Mouse (Mus musculus): Measurements from ENCODE around the gene Ints5. TPM values are rescaled to one million over a fixed set of nuclear protein-coding genes. Genes with fewer than 3 reads are reported as not detected.
"Not testable (repeated sequence)": the region's sequence is repeated elsewhere in the genome, so short reads cannot be mapped to it uniquely, and the experiment has no call there.

Ints5 gene
- polyA plus RNA-seq, 1 experiment, result 3.1 TPM

DNA sequence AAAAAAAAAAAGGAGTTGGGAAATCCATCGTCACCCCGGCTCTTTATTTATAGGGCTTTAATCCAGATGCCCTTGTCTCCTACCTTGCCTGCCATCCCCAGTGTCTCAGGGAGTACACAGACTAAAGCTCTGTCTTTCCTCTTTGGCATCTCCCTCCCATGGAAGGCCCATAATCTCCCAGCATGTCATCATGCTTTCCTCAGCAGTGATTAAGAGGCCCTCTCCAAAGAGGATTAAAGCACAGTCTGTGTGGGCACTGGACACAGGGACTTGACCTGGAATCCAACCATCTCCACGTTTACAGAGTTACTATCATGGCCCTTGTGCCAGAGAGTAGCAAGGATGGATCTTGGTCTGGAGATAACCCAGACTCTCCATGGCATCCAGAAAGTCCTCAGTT, 9.2 kb upstream of the Ints5 start, which contains the start of the genes Lbhd1 and Gm49403:
Gene Lbhd1, plus strand, starts transcription at position 117 of the 400 bp plus-strand sequence.
Gene Gm49403, plus strand, starts transcription at position 315 of the 400 bp plus-strand sequence.
- no peaks in the 10 kb centered on the region for H3K27me3 ChIP-seq (ENCODE audit: control insufficient read depth)
- TF ChIP-seq GATA1 (IDR thresholded peaks at IDR 0.05; ENCODE audit: low read length), result no peak
- no peak for TF ChIP-seq TAL1 (IDR thresholded peaks at IDR 0.05; ENCODE audit: low read length)
- H3K4me3 ChIP-seq (replicated peaks), result no peak within 1 kb of the TSS
- peaks cover 46% of the 10 kb centered on the region for H3K4me1 ChIP-seq (ENCODE audit: control insufficient read depth)
- H3K36me3 ChIP-seq (ENCODE audit: control insufficient read depth), result peaks cover 5% of the 10 kb centered on the region
- no peaks in the 10 kb centered on the region for H3K9me3 ChIP-seq (ENCODE audit: control insufficient read depth, low read length)

- Histone ChIP-seq H3K27me3 (ENCODE audit: control insufficient read depth) (no peaks in the 10 kb centered on the region), H3K4me1 (ENCODE audit: control insufficient read depth) (peaks cover 50% of the 10 kb centered on the region), H3K36me3 (ENCODE audit: control insufficient read depth) (peaks cover 20% of the 10 kb centered on the region), H3K9me3 (ENCODE audit: control insufficient read depth, low read length) (no peaks in the 10 kb centered on the region), H3K4me3 (replicated peaks) (peak overlapping the region; percentile 72)
- TF ChIP-seq TAL1 (IDR thresholded peaks at IDR 0.05; ENCODE audit: low read length), result no peak
- no peak for TF ChIP-seq GATA1 (IDR thresholded peaks at IDR 0.05; ENCODE audit: low read length)
These were observed 5.8 kb upstream of the Ints5 start for GRCm38 (mm10) chr19:8886916-8887584.

DNA sequence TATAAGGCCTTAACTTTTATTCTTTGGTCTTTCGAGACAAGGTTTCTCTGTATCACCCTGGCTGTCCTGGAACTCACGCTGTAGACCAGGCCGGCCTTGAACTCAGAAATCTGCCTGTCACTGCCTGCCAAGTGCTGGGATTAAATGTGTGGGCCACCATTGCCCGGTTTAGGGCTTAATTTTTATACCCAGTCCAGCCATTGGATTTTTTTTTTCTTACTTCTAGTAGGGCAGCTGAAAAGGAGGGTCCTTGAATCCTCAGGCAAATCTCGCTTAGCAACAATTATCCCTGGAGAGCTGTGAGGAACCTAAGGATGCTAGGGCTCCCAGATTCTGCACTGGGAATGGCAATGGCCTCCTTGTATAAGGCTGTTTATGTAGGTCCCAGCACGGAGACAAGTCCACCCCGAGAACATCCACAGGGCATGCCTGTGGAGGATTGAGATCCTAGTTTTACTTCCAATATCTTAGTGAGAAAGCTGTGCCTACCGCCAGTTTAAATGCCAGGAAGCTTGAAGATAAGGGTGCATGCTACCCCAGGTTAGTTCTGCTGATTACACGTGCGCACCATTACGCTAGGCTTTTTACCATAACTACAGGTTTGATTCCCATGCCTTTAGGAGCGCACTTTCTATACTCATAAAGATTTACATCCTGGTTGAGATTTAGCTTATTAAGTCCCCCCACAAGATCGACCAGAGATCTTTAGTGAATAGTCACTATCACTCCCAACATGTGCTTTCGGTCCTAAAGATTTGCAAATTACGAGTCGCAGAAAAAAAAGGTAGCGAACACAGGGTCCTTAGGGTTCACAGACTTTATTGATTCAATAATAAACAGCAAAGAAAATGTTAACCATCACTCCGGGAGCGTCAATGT, 5.0 kb upstream of the Ints5 start:
- peaks cover 20% of the 10 kb centered on the region for H3K36me3 ChIP-seq (ENCODE audit: control insufficient read depth)
- peak overlapping the region; percentile 72 for H3K4me3 ChIP-seq (replicated peaks)
- no peaks in the 10 kb centered on the region for H3K27me3 ChIP-seq (ENCODE audit: control insufficient read depth)
- no peaks in the 10 kb centered on the region for H3K9me3 ChIP-seq (ENCODE audit: control insufficient read depth, low read length)
- peaks cover 57% of the 10 kb centered on the region for H3K4me1 ChIP-seq (ENCODE audit: control insufficient read depth)
- TF ChIP-seq GATA1 (IDR thresholded peaks at IDR 0.05; ENCODE audit: low read length) (peak; percentile 68), TAL1 (IDR thresholded peaks at IDR 0.05; ENCODE audit: low read length) (peak; percentile 30; the same call in 1 of the 3 replicates)

DNA sequence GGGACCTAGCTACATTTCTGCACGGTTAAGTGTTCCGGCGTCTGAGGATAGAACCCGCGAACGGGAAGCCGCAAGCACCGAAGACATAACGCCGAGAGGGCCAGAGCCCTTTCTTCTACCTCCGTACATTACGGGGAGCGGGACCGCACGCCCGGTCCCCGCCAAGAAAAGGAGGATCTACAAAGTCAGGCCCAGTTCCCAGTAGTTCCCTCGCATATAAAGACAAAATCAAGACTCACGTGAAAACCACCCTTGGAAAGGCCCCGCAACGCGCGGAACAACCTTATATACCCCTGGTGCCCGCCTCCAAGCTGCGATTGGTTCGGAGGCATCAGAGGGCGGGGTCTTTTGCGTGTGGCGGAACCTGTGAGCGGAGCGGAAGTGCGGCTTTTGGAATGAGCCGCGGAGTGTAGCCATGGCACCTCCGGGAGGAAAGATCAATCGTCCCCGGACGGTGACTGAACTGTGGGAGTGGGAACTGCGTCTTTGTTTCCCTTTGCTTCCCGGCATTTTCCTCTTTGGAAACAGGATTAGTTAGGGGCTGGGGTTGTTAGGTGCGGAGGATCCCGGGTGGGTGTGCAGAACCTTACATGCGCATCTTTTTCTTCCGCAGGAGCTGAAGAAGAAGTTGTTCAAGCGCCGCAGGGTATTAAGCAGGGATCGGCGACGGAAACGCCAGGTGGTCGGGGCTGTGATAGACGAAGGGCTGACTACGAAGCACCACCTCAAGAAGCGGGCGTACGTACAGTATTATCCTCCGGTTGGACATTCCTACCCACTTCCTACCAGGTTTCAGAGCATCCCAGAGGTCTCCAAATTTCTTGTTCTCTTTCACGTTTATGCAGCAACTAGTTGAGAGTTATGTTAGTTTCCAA, 4.1 kb upstream of the Ints5 start, which contains the start of the genes 1810009A15Rik and Gm49416:
Gene 1810009A15Rik, plus strand, starts transcription at position 343 of the 875 bp plus-strand sequence.
Gene Gm49416, plus strand, starts transcription at position 416 of the 875 bp plus-strand sequence.
- Histone ChIP-seq H3K4me1 (ENCODE audit: control insufficient read depth) (peaks cover 63% of the 10 kb centered on the region), H3K9me3 (ENCODE audit: control insufficient read depth, low read length) (no peaks in the 10 kb centered on the region), H3K4me3 (replicated peaks) (peak within 1 kb of the TSS; percentile 72), H3K27me3 (ENCODE audit: control insufficient read depth) (no peaks in the 10 kb centered on the region), H3K36me3 (ENCODE audit: control insufficient read depth) (peaks cover 20% of the 10 kb centered on the region)
- no peak for TF ChIP-seq TAL1 (IDR thresholded peaks at IDR 0.05; ENCODE audit: low read length)
- no peak for TF ChIP-seq GATA1 (IDR thresholded peaks at IDR 0.05; ENCODE audit: low read length)

- TF ChIP-seq GATA1 (IDR thresholded peaks at IDR 0.05; ENCODE audit: low read length) (no peak), TAL1 (IDR thresholded peaks at IDR 0.05; ENCODE audit: low read length) (no peak)
- no peaks in the 10 kb centered on the region for H3K27me3 ChIP-seq (ENCODE audit: control insufficient read depth)
- peaks cover 56% of the 10 kb centered on the region for H3K36me3 ChIP-seq (ENCODE audit: control insufficient read depth)
- H3K4me3 ChIP-seq (replicated peaks), result no peak overlapping the region
- peaks cover 84% of the 10 kb centered on the region for H3K4me1 ChIP-seq (ENCODE audit: control insufficient read depth)
- peaks cover 3% of the 10 kb centered on the region; the same call in 1 of the 2 replicates for H3K9me3 ChIP-seq (ENCODE audit: control insufficient read depth, low read length)
These were observed 2.7 kb downstream of the Ints5 start for GRCm38 (mm10) chr19:8895397-8895960.

GRCm38 (mm10) chr19:8896231-8896630, 3.4 kb downstream of the Ints5 start:
- Histone ChIP-seq H3K36me3 (ENCODE audit: control insufficient read depth) (peaks cover 56% of the 10 kb centered on the region), H3K4me1 (ENCODE audit: control insufficient read depth) (peaks cover 81% of the 10 kb centered on the region)
- H3K27me3 ChIP-seq (ENCODE audit: control insufficient read depth); H3K4me3 ChIP-seq (replicated peaks); H3K9me3 ChIP-seq (ENCODE audit: control insufficient read depth, low read length): not testable (repeated sequence)

- H3K4me1 ChIP-seq (ENCODE audit: control insufficient read depth), result peaks cover 74% of the 10 kb centered on the region
- not testable (repeated sequence) for H3K27me3 ChIP-seq (ENCODE audit: control insufficient read depth); H3K9me3 ChIP-seq (ENCODE audit: control insufficient read depth, low read length)
- H3K4me3 ChIP-seq (replicated peaks), result peak overlapping the region; percentile 70
- peaks cover 61% of the 10 kb centered on the region for H3K36me3 ChIP-seq (ENCODE audit: control insufficient read depth)
These were observed 4.5 kb downstream of the Ints5 start for GRCm38 (mm10) chr19:8897211-8897864.

All from erythroblast, embryonic 14.5 days (primary cell).